Mouse (Mus musculus) thymus, adult 2 months (tissue): Measurements from ENCODE around the gene Gigyf1.

Experiments
- CTCF ChIP-seq: fragments of 200-500 bp; IDR thresholded peaks from 2 replicates; pipeline ENCODE4 v1.5.1; 2012; ENCODE audit warnings: mild to moderate bottlenecking, control low read depth, low read length, moderate library complexity, borderline replicate concordance; ENCODE audit not compliant: control insufficient read depth, poor library complexity, insufficient read depth; ENCODE audit errors: extremely low read depth
- POLR2A ChIP-seq: fragments of 200-500 bp; IDR thresholded peaks from 2 replicates; pipeline ENCODE4 v1.6.1; 2012; ENCODE audit warnings: mild to moderate bottlenecking, low read length, control low read depth, moderate library complexity; ENCODE audit not compliant: control insufficient read depth, poor library complexity, insufficient read depth; ENCODE audit errors: extremely low read depth

DNA sequence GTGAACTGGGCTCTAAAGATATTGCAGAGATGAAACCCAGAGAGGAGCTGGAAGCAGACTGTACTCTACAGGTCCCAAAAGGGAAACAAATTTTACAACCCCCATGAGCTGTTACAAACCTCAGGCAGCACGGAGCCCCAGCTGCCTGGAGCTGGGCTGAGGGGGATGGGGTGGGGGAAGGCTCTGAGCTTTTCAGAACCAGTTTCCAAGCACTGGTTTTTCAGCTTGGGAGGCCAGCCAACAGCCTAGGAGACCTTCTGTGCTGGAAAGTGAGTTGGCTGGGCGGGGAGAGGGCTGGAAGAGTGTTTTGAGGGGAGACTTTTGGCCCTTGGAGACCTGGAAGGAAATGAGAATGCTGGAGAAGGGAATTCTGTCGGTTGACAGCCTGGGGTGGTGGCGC lies 26.8 kb upstream of the Gigyf1 start:
- TF ChIP-seq CTCF (no peak), POLR2A (no peak)
